Mouse (Mus musculus) kidney, postnatal 0 days (tissue): ENCODE measurements at regions not wholly inside any gene's neighbourhood (a gene's known extent, or its start where the extent isn't known, plus 50 kb on each side); places are given as distances from the start of the nearest gene placed in this dataset.

Experiments
- ATAC-seq: fragments of 200-750 bp; cut with Nextera tagmentation; replicated peaks from 2 replicates; pipeline ENCODE4 v1.8.0; 2017; ENCODE audit warnings: low read depth, moderate number of reproducible peaks, moderate TSS enrichment, moderate library complexity; ENCODE audit not compliant: low FRiP score
- DNase-seq: peaks from one replicate; pipeline ENCODE4 v3.0.0-alpha.2; 2016; ENCODE audit warnings: low spot score
- H3K27ac ChIP-seq: fragments of 300-500 bp; sonication (generic); 2 replicates; pipeline ENCODE4 v1.5.1; 2014; ENCODE audit warnings: mild to moderate bottlenecking
- H3K27me3 ChIP-seq: fragments of 300-500 bp; sonication (generic); 2 replicates; pipeline ENCODE4 v1.6.1; 2014; ENCODE audit warnings: low read length, mixed read lengths; ENCODE audit not compliant: insufficient read depth
- H3K36me3 ChIP-seq: fragments of 300-500 bp; sonication (generic); 2 replicates; pipeline ENCODE4 v1.6.1; 2014; ENCODE audit warnings: low read length, mixed read lengths; ENCODE audit not compliant: insufficient read depth
- H3K4me1 ChIP-seq: fragments of 300-500 bp; sonication (generic); replicated peaks from 2 replicates; pipeline ENCODE4 v1.6.1; 2014; ENCODE audit warnings: antibody characterized with exemption, low read length, mixed read lengths; ENCODE audit not compliant: insufficient read depth
- H3K4me2 ChIP-seq: fragments of 300-500 bp; sonication (generic); 2 replicates; pipeline ENCODE4 v1.6.1; 2014; ENCODE audit warnings: mild to moderate bottlenecking, low read length, moderate library complexity, mixed read lengths
- H3K4me3 ChIP-seq: fragments of 300-500 bp; sonication (generic); replicated peaks from 2 replicates; pipeline ENCODE4 v1.5.1; 2014; ENCODE audit warnings: low read depth, low read length
- H3K9ac ChIP-seq: fragments of 300-500 bp; sonication (generic); 2 replicates; pipeline ENCODE4 v1.6.1; 2014; ENCODE audit warnings: low read depth, low read length
- H3K9me3 ChIP-seq: fragments of 300-500 bp; sonication (generic); replicated peaks from 2 replicates; pipeline ENCODE4 v1.6.1; 2016; ENCODE audit warnings: low read length, inconsistent platforms, mixed read lengths
- CTCF ChIP-seq: IDR thresholded peaks from 2 replicates; pipeline ENCODE4 v1.5.1; 2016; ENCODE audit warnings: antibody characterized with exemption, low read depth, mild to moderate bottlenecking, moderate library complexity
- WGBS: fragments of 180-500 bp; shearing (Covaris S2); extraction: QIAGEN DNeasy Blood & Tissue Kit; methylation state at CpG from one replicate; pipeline ENCODE4 v1.1.7; 2014; 5-methylcytosine and 5-hydroxymethylcytosine counted together

GRCm38 (mm10) chr3:9200156-9200555 is 409.7 kb downstream of the Zfp704 start:
- H3K4me1 ChIP-seq, result no peaks in the 10 kb centered on the region
- H3K27ac ChIP-seq, result no peak overlapping the region
- no peak overlapping the region for H3K4me3 ChIP-seq
- DNase-seq, result peak; percentile 8
- no peak overlapping the region for H3K9ac ChIP-seq
- H3K4me2 ChIP-seq, result no peak overlapping the region
- WGBS, result 68% methylated on average over 5 of the region's 5 CpGs
- no peak for ATAC-seq
- no peaks in the 10 kb centered on the region for H3K36me3 ChIP-seq
- TF ChIP-seq CTCF, result no peak
- H3K27me3 ChIP-seq, result no peaks in the 10 kb centered on the region
- no peaks in the 10 kb centered on the region for H3K9me3 ChIP-seq

DNA sequence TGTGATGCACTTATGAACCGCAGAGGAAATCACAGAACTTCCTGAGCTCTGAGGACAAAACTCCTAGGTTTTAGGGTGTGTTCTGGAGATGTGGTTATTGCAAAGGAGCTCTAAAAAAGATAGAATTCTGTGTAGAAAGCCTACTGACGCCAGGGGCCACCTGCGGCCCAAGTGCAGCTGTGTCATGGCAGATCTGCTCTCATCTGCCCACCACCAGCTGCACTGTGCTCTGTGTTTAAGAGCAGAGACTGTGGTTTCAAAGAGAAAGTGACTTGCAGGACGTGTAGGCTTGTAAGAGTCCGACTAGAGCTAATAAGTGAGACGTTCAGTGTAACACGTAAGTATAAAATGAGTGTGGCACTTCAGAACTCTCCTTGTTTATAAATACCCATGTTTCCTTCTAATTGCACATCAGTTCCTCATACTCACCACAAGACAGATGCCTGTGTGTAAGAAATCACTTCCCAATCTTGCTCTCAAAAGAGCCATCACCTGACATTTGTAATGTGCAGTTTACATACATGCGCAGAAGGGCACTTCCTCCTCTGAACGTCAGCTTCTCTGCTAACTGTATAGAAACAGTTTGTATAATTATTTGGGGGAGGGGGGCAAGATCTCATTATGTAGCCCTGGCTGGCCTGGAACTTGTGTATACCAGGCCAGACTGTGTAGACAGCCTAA is 411.1 kb downstream of the Zfp704 start:
- Histone ChIP-seq H3K4me2 (no peak overlapping the region), H3K4me3 (no peak overlapping the region), H3K36me3 (no peaks in the 10 kb centered on the region), H3K9ac (no peak overlapping the region), H3K4me1 (no peaks in the 10 kb centered on the region), H3K27ac (no peak overlapping the region), H3K27me3 (no peaks in the 10 kb centered on the region), H3K9me3 (no peaks in the 10 kb centered on the region)
- DNase-seq (no peak), ATAC-seq (no peak)
- WGBS, result 83% methylated on average over 9 of the region's 9 CpGs
- no peak for TF ChIP-seq CTCF

DNA sequence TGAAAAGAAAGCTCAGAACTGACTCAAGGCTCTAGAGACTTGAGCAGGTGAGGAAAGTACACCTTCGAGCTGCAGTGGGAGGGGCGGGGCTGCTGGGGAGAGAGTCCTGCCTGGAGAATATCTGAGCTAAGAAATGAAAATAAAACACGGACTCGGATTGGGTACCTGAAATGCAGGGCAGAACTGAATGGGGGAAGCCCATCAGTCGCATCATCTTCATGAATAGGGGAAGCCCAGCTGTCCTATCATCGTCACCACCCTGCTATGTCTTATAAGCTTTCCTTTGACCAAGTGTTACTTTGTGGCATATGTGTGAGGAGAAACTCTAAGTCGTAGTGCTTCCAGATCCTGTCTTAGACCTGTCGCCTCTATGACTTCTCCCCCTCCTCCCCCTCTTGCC is 414.1 kb downstream of the Zfp704 start:
- H3K36me3 ChIP-seq, result no peaks in the 10 kb centered on the region
- ATAC-seq (no peak), DNase-seq (no peak)
- 79% methylated on average over 8 of the region's 8 CpGs for WGBS
- H3K9ac ChIP-seq, result no peak overlapping the region
- no peak overlapping the region for H3K4me3 ChIP-seq
- no peak overlapping the region for H3K27ac ChIP-seq
- H3K27me3 ChIP-seq, result no peaks in the 10 kb centered on the region
- H3K4me1 ChIP-seq, result no peaks in the 10 kb centered on the region
- no peak overlapping the region for H3K4me2 ChIP-seq
- no peaks in the 10 kb centered on the region for H3K9me3 ChIP-seq
- no peak for TF ChIP-seq CTCF

- H3K36me3 ChIP-seq, result no peaks in the 10 kb centered on the region
- H3K27me3 ChIP-seq, result no peaks in the 10 kb centered on the region
- no peaks in the 10 kb centered on the region for H3K4me1 ChIP-seq
- no peak overlapping the region for H3K27ac ChIP-seq
- DNase-seq, result peak; percentile 66
- ATAC-seq, result no peak
- no peak overlapping the region for H3K4me2 ChIP-seq
- H3K9ac ChIP-seq, result no peak overlapping the region
- 70% methylated on average over 15 of the region's 15 CpGs for WGBS
- TF ChIP-seq CTCF, result no peak
- H3K4me3 ChIP-seq, result no peak overlapping the region
- H3K9me3 ChIP-seq, result no peaks in the 10 kb centered on the region
Measured at GRCm38 (mm10) chr3:9189366-9190287, 420.3 kb downstream of the Zfp704 start.

DNA sequence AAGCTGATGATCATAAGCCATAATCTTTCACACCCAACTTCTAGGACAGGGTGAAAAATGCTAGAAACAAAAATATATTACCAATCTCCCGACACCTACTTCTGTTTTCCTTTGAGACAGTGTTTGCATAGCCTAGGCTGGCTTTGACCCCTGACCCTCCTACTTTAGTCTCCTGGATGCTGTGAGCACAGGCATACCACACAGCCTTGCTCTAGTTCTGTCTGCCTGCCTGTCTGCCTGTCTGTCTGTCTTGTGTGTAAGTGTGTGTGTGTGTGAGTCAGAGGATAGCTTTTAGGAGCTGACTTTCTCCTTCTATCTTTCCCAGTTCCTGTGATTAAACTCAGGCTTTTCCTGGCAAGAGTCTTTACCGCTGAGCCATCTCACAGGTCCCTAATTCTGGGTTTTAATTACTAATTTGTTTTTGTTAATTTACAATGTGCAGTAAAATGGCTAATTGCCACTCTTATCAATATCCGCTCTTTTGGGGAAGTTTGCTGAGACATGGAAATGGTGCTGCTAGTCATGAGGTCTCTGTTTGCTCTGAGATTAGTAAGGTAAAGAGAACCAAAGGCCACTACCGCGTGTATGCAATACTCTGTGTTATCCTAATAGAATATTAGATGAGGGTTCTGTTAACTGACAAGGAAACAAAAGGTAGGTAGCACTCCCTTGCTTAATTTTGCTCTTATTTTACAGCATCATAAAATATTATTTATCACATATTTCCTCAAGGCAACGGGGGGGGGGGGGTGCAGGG is 423.3 kb downstream of the Zfp704 start:
- Histone ChIP-seq H3K27me3 (no peaks in the 10 kb centered on the region), H3K9me3 (no peaks in the 10 kb centered on the region), H3K27ac (no peak overlapping the region), H3K4me2 (no peak overlapping the region), H3K9ac (no peak overlapping the region), H3K4me1 (no peaks in the 10 kb centered on the region), H3K36me3 (no peaks in the 10 kb centered on the region), H3K4me3 (no peak overlapping the region)
- no peak for TF ChIP-seq CTCF
- DNase-seq, result no peak
- 76% methylated on average over 6 of the region's 6 CpGs for WGBS
- ATAC-seq, result no peak

- no peaks in the 10 kb centered on the region for H3K4me1 ChIP-seq
- DNase-seq, result no peak
- H3K9me3 ChIP-seq, result no peaks in the 10 kb centered on the region
- no peaks in the 10 kb centered on the region for H3K36me3 ChIP-seq
- no peak for TF ChIP-seq CTCF
- H3K27ac ChIP-seq, result no peak overlapping the region
- no peaks in the 10 kb centered on the region for H3K27me3 ChIP-seq
- H3K9ac ChIP-seq, result no peak overlapping the region
- no peak overlapping the region for H3K4me2 ChIP-seq
- ATAC-seq, result no peak
- 88% methylated on average over 11 of the region's 11 CpGs for WGBS
- no peak overlapping the region for H3K4me3 ChIP-seq
Measured at GRCm38 (mm10) chr3:9181576-9181975, 428.3 kb downstream of the Zfp704 start.
